Mouse (Mus musculus): ENCODE results near the gene Olfr1444.

Gene Olfr1444

GRCm38 (mm10) chr19:12856983-12857382, at the start of gene Olfr1444:
Gene Olfr1444, plus strand, starts transcription at chr19:12857283.
- no peak for DNase-seq

DNA sequence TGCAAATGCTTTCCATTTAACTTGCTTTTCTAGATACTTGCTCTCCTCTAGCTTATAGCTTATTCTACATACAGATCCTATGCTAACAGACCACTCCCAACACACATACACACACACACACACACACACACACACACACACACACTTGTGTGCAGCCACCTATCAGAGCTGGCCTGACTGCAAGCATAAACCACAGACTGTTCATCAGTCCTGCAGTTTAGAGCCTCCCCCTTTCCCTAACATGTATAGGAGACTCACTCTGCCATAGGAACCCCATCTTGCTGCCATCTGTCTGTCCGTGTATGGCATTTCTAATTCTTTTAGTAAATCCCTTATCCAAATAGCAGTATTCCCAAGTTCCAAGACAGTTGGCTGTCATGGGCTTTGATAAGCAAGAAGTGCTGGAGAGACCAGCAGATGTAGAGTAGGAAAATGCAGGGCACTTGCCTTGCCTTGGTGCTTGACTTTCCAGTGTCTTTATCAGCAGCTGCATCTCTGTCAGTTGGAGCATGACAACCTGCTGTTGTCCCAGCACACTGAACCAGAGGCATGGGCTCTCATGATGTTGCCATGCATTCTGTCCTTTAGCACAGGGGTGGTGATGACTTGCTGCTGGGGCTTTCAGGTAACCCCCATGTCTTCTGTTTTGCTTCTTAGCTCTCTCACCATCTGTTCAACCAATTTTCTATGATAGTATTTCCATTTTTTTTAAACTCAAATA, 44.3 kb upstream of the Olfr1444 start:
- DNase-seq = no peak

- DNase-seq = no peak
These were observed 43.2 kb upstream of the Olfr1444 start for GRCm38 (mm10) chr19:12813883-12814282.

DNA sequence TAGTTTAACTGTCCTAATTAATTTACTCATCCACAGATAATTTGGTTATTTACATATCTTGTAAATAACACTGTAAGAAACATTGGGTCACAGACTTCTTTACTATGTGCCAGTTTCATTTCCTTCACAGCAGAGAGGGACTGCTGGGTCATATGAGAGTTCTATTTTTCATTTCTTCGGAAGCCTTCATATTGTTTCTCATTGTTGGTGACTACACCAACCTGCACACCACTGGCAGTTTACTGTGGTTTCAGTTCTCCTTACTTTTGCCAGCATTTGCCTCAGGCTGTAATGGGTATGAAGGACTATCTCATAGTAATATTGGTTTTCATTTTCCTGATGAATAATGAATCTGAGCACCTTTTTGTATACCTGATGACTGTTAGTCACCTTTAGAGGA, 38.6 kb upstream of the Olfr1444 start:
- no peak for DNase-seq

DNA sequence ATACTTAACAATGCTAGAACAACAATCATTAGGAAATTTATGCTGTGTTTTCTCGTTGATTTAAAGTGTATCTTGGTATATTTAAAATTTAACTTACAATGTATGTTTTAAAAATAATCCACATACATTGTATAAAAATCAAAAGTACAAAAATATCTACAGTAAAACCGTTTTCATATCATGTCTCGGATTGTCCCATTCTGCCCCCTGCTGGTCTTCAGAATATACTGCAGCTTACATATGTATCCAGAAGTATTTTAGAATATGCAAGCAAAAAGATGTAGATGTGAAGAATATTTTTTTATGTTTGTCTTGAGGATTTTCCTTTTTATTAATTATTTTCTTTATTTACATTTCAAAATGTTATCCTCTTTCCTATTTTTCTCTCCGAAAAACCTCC, 36.7 kb upstream of the Olfr1444 start:
- no peak for DNase-seq

DNA sequence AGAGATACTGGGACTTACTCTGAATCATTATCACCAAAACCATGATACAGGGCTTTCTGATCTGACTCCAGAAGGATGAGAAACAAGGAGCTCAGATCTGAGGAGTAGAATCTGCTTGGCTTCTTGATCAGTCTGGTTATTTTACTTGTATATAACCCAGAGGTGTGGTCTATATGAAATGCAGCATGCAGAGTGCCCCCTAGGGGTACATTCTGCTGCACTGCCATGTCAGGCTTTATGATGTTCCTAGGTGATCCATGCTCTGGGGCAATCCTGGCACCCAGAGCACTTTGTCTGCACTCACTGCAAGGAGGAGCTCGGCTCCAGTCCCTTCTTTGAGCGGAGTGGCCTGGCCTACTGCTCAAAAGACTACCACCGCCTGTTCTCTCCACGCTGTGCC, 32.5 kb upstream of the Olfr1444 start:
- peak; percentile 34 to 39 for DNase-seq

DNA sequence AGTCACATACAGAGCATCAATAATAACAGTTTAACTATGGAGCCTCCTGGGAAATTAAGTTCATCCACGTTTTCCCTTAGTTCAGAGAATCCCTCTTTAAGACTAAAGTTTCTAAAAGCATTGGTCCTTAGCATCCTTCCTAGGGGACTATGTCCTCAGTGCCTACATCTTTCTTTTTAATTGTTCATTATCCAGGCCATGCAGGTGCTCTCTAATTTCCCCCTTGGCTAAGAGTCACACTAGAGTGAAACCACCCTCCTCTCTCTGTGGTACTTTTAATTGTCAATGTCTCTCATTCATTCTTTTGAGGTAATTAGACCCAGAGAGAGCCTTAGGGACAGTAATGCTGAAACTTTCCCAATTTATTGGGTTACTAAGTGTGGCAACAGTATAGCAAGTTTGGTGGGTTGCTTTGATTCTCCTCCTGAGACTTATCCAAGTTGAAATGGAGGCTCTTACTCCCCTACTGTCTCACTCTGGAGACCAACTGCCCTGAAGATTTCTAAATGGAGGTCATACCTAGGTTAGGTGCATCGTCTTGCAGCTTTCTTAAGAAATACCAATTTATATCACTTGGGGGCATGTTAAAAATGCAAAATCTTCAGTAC, 26.2 kb upstream of the Olfr1444 start:
- no peak for DNase-seq

DNA sequence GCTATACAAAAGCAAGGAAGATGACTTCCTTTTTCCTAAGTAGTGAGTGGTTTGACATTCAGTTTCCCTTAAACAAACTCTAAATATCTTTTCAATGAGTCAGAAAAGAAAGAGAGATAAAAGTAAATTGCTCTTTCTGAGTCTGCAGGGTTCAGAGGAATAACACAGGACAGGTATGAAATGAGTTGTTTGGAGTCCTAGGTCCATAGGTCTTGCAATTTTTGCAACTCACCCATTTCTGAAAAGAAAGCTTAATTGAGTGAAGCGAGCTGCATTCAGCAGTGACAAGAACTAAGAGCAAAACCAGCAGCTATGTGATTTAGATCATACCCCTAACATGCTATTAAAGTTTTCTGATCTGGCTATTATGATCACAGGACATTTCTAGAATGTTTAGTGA, 25.5 kb upstream of the Olfr1444 start:
- no peak for DNase-seq

DNA sequence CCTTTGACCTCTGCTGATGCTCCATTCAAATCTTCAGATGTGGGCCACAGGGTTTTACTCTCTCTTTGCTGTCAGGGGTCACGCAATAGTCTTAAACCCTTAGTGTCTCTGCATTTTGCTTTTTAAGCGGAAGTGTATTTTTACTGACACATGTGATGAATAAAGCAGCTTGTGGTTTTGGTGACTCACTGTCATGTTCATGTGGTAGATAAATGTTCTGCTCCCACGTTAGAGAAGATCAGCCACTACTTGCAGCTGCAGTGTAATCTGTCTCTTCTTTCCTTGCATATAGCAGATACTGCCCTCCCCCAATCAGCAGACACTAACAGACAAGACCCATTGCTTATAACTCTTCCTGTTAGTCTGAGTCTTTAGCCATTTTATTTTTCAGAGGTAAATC, 23.5 kb upstream of the Olfr1444 start:
- DNase-seq = no peak

DNA sequence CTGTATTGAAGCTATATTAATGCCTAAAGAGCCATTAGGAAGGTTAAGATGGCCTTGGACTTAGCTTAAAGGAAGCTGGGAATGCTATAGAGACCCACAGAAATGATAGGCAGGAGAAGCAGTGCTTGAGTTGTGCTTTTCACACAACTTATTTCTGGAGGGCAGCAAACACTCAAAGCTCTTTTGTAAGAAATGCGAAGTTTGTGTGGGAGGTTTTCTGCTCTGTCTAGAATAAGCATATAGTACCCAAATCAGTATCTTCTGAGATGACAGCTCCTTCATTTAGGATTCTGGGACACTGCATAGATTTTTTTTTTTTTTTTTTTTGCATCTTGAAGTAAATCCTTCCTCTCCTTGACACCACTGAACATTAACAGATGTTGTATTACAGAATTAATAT, 18.6 kb upstream of the Olfr1444 start:
- DNase-seq = no peak

DNA sequence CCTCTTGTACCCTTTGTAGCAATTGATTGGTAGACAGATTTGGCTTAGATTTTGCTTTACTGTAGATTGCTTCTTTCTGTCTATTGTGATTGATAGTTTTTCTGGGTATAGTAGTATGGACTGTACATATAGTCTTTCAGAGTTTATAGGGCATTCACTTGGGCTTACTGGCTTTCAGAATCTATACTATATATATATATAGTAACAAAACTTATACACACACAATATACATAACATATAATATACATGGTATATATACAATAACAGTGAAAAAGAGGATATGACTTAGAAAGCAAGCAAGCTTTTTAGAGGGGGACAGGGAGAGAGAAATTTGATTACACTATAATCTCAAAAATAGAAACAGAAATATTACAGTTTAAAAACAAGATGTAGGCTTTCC, 10.7 kb upstream of the Olfr1444 start, which contains the start of gene Gm5244:
Gm5244 (plus strand) TSS at position 301 of the 400 bp plus-strand sequence.
- DNase-seq = no peak

GRCm38 (mm10) chr19:12883555-12883954, 26.5 kb downstream of the Olfr1444 start, which contains the start of gene Olfr1445:
Gene Olfr1445, plus strand, starts transcription at chr19:12883855.
- no peak for DNase-seq

DNA sequence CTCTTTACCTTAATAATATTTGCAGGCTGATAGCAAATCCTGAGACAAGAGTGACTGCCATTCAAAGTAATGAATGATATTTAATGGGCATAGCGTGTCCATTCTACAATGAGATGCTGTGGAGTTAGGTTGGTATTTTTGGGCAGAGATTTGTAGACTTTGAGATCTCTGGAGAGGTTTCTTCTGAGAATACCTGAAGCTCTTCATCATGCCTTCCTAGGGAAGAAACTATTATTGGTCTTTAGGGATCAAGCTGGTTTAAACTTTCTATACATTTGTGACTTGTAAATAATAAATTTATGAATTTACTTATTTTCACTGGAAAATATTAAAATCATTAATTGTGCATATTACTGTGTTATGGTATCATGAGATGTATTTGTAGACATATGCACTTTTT, 36.3 kb downstream of the Olfr1444 start, which contains the start of gene Olfr1446:
Olfr1446 (minus strand) TSS at position 101 of the 400 bp plus-strand sequence.
- no peak for DNase-seq

- DNase-seq = no peak
These were observed 46.6 kb downstream of the Olfr1444 start, which contains the start of gene Olfr1447 for GRCm38 (mm10) chr19:12903643-12904042. Gene Olfr1447, minus strand, starts transcription at chr19:12903743.

Measured in thymus, postnatal 36 days (tissue).